Mouse (Mus musculus): ENCODE measurements at regions not wholly inside any gene's neighbourhood (a gene's known extent, or its start where the extent isn't known, plus 50 kb on each side); places are given as distances from the start of the nearest gene placed in this dataset.
A peak's percentile ranks its signal among the peaks of the same experiment; 100 is the strongest.

DNA sequence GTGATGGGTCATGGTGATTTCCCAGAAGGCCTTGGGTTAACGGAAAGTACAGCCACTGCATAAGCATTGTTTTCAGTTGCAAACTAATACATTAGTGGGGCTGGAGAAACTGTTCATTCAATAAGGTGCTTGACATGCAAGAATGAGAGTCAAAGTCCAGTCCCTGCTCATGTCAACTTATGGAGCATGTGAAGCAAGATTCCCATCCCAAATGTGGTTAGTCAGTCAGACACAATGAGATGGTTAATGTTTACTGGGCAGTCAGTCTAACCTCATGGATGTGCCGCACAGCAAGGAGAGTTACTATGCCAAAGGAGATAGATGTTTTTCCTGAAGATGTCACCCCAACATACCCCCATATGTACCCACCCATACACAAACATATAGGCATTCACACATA is 993.8 kb upstream of the Jmjd1c start:
- DNase-seq (ENCODE audit: low spot score): no peak
- WGBS: 97% methylated on average over 2 of the region's 2 CpGs
- Histone ChIP-seq H3K4me3 (no peak overlapping the region), H3K4me1 (no peaks in the 10 kb centered on the region), H3K9me3 (replicated peaks) (no peaks in the 10 kb centered on the region), H3K27me3 (ENCODE audit: low read depth, poor library complexity, severe bottlenecking) (no peaks in the 10 kb centered on the region), H3K36me3 (no peaks in the 10 kb centered on the region), H3K27ac (no peak overlapping the region)

GRCm38 (mm10) chr10:66131361-66131760 is 964.6 kb upstream of the Jmjd1c start:
- Histone ChIP-seq H3K4me3 (no peak overlapping the region), H3K27ac (no peak overlapping the region), H3K9me3 (replicated peaks) (no peaks in the 10 kb centered on the region), H3K27me3 (ENCODE audit: low read depth, poor library complexity, severe bottlenecking) (no peaks in the 10 kb centered on the region), H3K36me3 (no peaks in the 10 kb centered on the region), H3K4me1 (no peaks in the 10 kb centered on the region; the same call in 1 of the 2 replicates)
- 60% methylated on average over 3 of the region's 3 CpGs for WGBS
- no peak for DNase-seq (ENCODE audit: low spot score)

DNA sequence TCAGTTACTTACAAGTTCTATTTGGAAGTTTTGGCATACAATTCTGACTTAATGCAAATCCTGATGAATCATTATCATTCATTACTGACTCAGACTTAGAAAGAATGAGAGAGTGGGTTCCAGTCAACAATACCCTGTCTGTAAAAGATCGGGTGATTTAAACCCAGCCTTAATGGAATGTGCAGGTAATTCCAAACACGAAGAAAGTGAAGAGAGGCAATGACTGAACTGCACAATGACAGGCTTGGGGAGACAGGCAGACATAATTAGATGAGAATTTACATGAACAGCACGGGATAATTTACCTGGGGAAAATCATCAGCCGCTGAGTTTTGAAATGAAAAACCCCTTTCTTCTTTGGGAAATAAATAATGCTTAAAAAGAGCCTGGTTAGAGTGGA is 963.9 kb upstream of the Jmjd1c start:
- H3K27ac ChIP-seq: no peak overlapping the region
- DNase-seq (ENCODE audit: low spot score): no peak
- no peaks in the 10 kb centered on the region for H3K27me3 ChIP-seq (ENCODE audit: low read depth, poor library complexity, severe bottlenecking)
- WGBS: 75% methylated on average over 4 of the region's 4 CpGs
- H3K9me3 ChIP-seq (replicated peaks): no peaks in the 10 kb centered on the region
- H3K4me3 ChIP-seq: no peak overlapping the region
- no peaks in the 10 kb centered on the region; the same call in 1 of the 2 replicates for H3K4me1 ChIP-seq
- no peaks in the 10 kb centered on the region for H3K36me3 ChIP-seq

DNA sequence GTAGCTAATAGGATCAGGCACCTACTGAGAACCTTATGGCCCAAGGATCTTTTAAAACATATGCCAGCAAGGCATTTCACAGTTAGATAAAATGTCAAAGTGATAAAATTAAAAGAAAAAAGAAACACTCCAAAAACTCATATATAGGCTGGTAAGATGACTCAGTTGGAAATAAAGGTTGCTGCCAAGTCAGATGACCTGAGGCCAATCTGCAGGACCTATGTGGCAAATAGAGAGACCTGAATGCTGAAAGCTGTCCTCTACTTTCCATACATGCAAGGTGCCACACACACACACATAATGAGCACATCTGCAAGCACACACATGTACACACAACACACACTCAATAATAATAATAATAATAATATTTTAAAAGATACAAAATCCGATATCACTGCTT is 953.5 kb upstream of the Jmjd1c start:
- H3K27ac ChIP-seq: no peak overlapping the region

GRCm38 (mm10) chr10:66142910-66143309 is 953.0 kb upstream of the Jmjd1c start:
- Histone ChIP-seq H3K36me3 (no peaks in the 10 kb centered on the region), H3K9me3 (replicated peaks) (no peaks in the 10 kb centered on the region), H3K27me3 (ENCODE audit: low read depth, poor library complexity, severe bottlenecking) (no peaks in the 10 kb centered on the region), H3K27ac (no peak overlapping the region), H3K4me1 (no peaks in the 10 kb centered on the region), H3K4me3 (no peak overlapping the region)
- no peak for DNase-seq (ENCODE audit: low spot score)

More for the DNA sequence above, 953.5 kb upstream of the Jmjd1c start:
- DNase-seq (ENCODE audit: low spot score): no peak
- Histone ChIP-seq H3K36me3 (no peaks in the 10 kb centered on the region), H3K9me3 (replicated peaks) (no peaks in the 10 kb centered on the region), H3K4me3 (no peak overlapping the region), H3K4me1 (no peaks in the 10 kb centered on the region), H3K27me3 (ENCODE audit: low read depth, poor library complexity, severe bottlenecking) (no peaks in the 10 kb centered on the region)
- WGBS: 98% methylated on average over 1 of the region's 1 CpGs

- no peak overlapping the region for H3K27ac ChIP-seq
- no peak overlapping the region for H3K4me3 ChIP-seq
- no peaks in the 10 kb centered on the region for H3K27me3 ChIP-seq (ENCODE audit: low read depth, poor library complexity, severe bottlenecking)
- no peaks in the 10 kb centered on the region for H3K4me1 ChIP-seq
- no peaks in the 10 kb centered on the region for H3K36me3 ChIP-seq
- 89% methylated on average over 2 of the region's 2 CpGs for WGBS
- H3K9me3 ChIP-seq (replicated peaks): no peaks in the 10 kb centered on the region
- DNase-seq (ENCODE audit: low spot score): no peak
Observed at GRCm38 (mm10) chr10:66150966-66151365, 945.0 kb upstream of the Jmjd1c start.

DNA sequence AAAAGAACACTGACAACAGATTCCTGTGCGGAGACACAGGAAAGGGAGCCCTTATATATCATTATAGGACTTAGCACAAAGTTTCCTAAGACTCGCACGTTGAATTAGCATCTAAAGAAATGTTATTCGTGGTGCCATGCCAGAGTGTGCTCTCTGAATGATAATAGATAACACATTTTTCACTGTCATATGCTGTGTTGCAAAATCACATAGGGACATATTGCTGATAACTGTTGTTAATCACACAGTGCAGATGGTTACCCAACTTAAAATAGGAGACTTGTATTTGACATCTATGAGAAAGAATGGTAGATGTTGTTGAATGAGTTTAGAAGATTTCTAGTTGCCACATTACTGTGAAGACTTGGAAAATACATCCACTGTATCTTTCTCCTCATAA is 943.1 kb upstream of the Jmjd1c start:
- no peaks in the 10 kb centered on the region for H3K36me3 ChIP-seq
- H3K9me3 ChIP-seq (replicated peaks): no peaks in the 10 kb centered on the region
- no peaks in the 10 kb centered on the region for H3K27me3 ChIP-seq (ENCODE audit: low read depth, poor library complexity, severe bottlenecking)
- H3K4me1 ChIP-seq: no peaks in the 10 kb centered on the region
- no peak for DNase-seq (ENCODE audit: low spot score)
- no peak overlapping the region for H3K27ac ChIP-seq
- 92% methylated on average over 4 of the region's 4 CpGs for WGBS
- H3K4me3 ChIP-seq: no peak overlapping the region

DNA sequence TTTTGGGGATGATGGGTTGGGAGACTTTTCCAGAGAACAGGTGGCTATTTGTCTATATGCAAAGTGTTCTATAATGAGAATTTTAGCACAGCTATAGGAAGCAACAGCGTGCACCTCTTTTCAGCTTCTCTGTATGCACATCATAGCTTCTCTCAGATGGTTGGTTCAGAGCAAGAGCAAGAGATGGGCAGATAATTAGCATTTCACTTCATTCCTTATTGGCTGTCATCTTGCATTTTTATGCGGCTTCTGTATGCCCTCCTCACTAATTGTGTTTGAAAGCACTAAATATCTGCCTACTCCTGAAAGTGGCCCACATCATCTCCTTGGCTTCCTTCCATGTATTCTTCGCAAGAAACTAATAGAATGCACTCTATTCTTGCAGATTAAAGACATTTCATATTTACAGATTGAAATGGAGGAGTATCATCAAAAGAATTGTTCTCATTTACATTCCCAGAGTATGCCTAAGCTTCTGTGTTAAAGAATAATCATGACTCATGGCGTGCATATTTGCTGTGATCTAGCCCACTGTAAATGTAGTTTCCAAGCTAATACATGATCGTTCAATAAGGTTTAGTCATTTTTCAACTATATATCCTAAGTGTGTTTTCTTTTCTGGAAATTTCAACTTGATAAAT is 934.9 kb upstream of the Jmjd1c start:
- no peak overlapping the region for H3K27ac ChIP-seq
- H3K9me3 ChIP-seq (replicated peaks): no peaks in the 10 kb centered on the region
- no peaks in the 10 kb centered on the region for H3K36me3 ChIP-seq
- no peaks in the 10 kb centered on the region for H3K27me3 ChIP-seq (ENCODE audit: low read depth, poor library complexity, severe bottlenecking)
- H3K4me3 ChIP-seq: no peak overlapping the region
- 91% methylated on average over 5 of the region's 5 CpGs for WGBS
- H3K4me1 ChIP-seq: no peaks in the 10 kb centered on the region
- DNase-seq (ENCODE audit: low spot score): no peak

- no peaks in the 10 kb centered on the region for H3K9me3 ChIP-seq (replicated peaks)
- H3K27ac ChIP-seq: no peak overlapping the region
- no peaks in the 10 kb centered on the region for H3K36me3 ChIP-seq
- 72% methylated on average over 4 of the region's 4 CpGs for WGBS
- 0 out of 2 replicates have a peak, but pooled peaks cover 8% of the 10 kb centered on the region for H3K4me1 ChIP-seq
- no peaks in the 10 kb centered on the region for H3K27me3 ChIP-seq (ENCODE audit: low read depth, poor library complexity, severe bottlenecking)
- no peak overlapping the region for H3K4me3 ChIP-seq
- peak; percentile 32 for DNase-seq (ENCODE audit: low spot score)
Observed at GRCm38 (mm10) chr10:66172803-66173202, 923.1 kb upstream of the Jmjd1c start.

DNA sequence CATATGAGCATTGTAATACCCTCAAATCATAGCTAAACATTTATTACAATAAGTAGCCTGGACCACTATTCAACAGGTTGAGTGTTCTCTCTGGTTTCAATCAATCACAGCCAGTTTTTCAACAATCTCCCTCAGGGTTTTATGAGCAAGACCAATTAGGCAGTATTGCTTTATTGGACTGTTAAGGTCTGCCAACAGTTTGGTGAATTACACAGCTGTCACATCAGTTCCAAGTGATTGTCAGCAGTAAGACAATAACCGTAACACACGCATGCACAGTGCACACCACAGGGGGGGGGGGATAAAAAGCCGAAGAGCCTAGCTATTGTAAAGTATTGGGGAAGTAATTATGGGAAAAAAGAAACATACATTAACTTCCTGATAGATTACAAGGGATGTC is 918.6 kb upstream of the Jmjd1c start:
- H3K36me3 ChIP-seq: no peaks in the 10 kb centered on the region
- WGBS: 34% methylated on average over 3 of the region's 3 CpGs
- H3K27ac ChIP-seq: no peak overlapping the region
- H3K4me3 ChIP-seq: no peak overlapping the region
- 0 out of 2 replicates have a peak, but pooled peaks cover 8% of the 10 kb centered on the region for H3K4me1 ChIP-seq
- no peaks in the 10 kb centered on the region for H3K27me3 ChIP-seq (ENCODE audit: low read depth, poor library complexity, severe bottlenecking)
- H3K9me3 ChIP-seq (replicated peaks): no peaks in the 10 kb centered on the region
- peak; percentile 38 for DNase-seq (ENCODE audit: low spot score)

GRCm38 (mm10) chr10:66181231-66181630 is 914.7 kb upstream of the Jmjd1c start:
- WGBS: 90% methylated on average over 2 of the region's 2 CpGs
- H3K4me1 ChIP-seq: 0 out of 2 replicates have a peak, but pooled peaks cover 8% of the 10 kb centered on the region
- H3K36me3 ChIP-seq: no peaks in the 10 kb centered on the region
- no peak overlapping the region for H3K4me3 ChIP-seq
- no peak overlapping the region for H3K27ac ChIP-seq
- no peak for DNase-seq (ENCODE audit: low spot score)
- H3K27me3 ChIP-seq (ENCODE audit: low read depth, poor library complexity, severe bottlenecking): no peaks in the 10 kb centered on the region
- no peaks in the 10 kb centered on the region for H3K9me3 ChIP-seq (replicated peaks)

DNA sequence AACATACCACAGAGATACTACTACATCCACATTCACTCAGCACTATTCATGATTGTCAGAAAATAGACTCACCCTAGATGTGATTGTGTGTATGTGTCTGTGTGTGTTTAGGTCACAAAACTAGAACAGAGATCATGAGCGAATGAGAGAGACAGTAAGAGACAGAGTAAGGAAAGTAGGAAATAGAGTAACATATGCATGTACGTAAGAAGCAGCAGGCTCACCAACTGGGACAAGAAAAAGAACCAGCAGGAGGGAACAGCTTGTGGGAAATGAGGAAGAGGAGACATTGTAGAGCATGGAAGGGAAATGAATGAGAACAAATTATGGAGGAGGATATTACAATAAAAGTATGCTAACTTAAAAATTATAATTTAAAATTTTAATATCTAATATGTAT is 912.9 kb upstream of the Jmjd1c start:
- H3K27me3 ChIP-seq (ENCODE audit: low read depth, poor library complexity, severe bottlenecking): no peaks in the 10 kb centered on the region
- WGBS: 91% methylated on average over 2 of the region's 2 CpGs
- H3K4me1 ChIP-seq: peaks cover 7% of the 10 kb centered on the region
- no peaks in the 10 kb centered on the region for H3K36me3 ChIP-seq
- DNase-seq (ENCODE audit: low spot score): no peak
- no peaks in the 10 kb centered on the region for H3K9me3 ChIP-seq (replicated peaks)
- no peak overlapping the region for H3K4me3 ChIP-seq
- no peak overlapping the region for H3K27ac ChIP-seq

DNA sequence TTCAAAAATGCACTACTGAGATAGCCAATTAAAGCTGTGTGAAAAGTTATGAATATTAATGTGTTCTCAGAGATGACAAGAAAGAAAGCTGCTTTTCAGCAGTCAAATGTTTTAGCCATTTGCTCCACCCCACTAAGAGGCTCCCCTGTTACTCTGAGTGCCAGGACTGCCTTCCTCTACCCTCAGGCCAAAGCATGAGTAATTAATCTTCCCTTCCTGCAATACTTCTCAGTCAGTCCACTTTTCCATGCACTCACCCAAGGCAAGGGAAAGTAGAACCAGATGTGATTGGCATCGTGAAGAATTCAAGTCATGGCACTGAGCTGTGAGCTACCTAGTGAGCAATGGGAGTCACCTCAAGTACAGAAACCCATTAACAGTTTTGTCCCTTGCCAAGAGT is 908.9 kb upstream of the Jmjd1c start:
- no peak overlapping the region for H3K4me3 ChIP-seq
- no peaks in the 10 kb centered on the region for H3K36me3 ChIP-seq
- no peaks in the 10 kb centered on the region for H3K27me3 ChIP-seq (ENCODE audit: low read depth, poor library complexity, severe bottlenecking)
- 19% methylated on average over 1 of the region's 1 CpGs for WGBS
- H3K4me1 ChIP-seq: peaks cover 7% of the 10 kb centered on the region
- no peaks in the 10 kb centered on the region for H3K9me3 ChIP-seq (replicated peaks)
- DNase-seq (ENCODE audit: low spot score): peak; percentile 30
- no peak overlapping the region for H3K27ac ChIP-seq

- Histone ChIP-seq H3K27ac (no peak overlapping the region), H3K36me3 (no peaks in the 10 kb centered on the region), H3K27me3 (ENCODE audit: low read depth, poor library complexity, severe bottlenecking) (no peaks in the 10 kb centered on the region), H3K4me1 (no peaks in the 10 kb centered on the region), H3K9me3 (replicated peaks) (no peaks in the 10 kb centered on the region), H3K4me3 (no peak overlapping the region)
- no peak for DNase-seq (ENCODE audit: low spot score)
- WGBS: 65% methylated on average over 4 of the region's 4 CpGs
Observed at GRCm38 (mm10) chr10:66201115-66201514, 894.8 kb upstream of the Jmjd1c start.
